Mouse (Mus musculus) embryonic facial prominence, embryonic 14.5 days (tissue): ENCODE data around the gene Pdzrn4. TPM values are rescaled to one million over a fixed set of nuclear protein-coding genes. Genes with fewer than 3 reads are reported as not detected.

Source experiments
- ATAC-seq: fragments of 200-750 bp; cut with Nextera tagmentation; 2 replicates; pipeline ENCODE4 v1.8.0; 2017; ENCODE audit warnings: low read depth, moderate number of reproducible peaks, moderate TSS enrichment
- DNase-seq: peaks from one replicate; pipeline ENCODE4 v3.0.0-alpha.2; 2015; ENCODE audit warnings: low spot score
- H3K27ac ChIP-seq: fragments of 300-500 bp; sonication (generic); replicated peaks from 2 replicates; pipeline ENCODE4 v1.5.1; 2014; ENCODE audit warnings: low read depth, mild to moderate bottlenecking, low read length, moderate library complexity
- H3K27me3 ChIP-seq: fragments of 300-500 bp; sonication (generic); replicated peaks from 2 replicates; pipeline ENCODE4 v1.6.1; 2014; ENCODE audit warnings: low read length; ENCODE audit not compliant: control insufficient read depth, insufficient read depth
- H3K36me3 ChIP-seq: fragments of 300-500 bp; sonication (generic); 2 replicates; pipeline ENCODE4 v1.6.1; 2014; ENCODE audit warnings: low read length, mixed read lengths; ENCODE audit not compliant: control insufficient read depth, insufficient read depth
- H3K4me1 ChIP-seq: fragments of 300-500 bp; sonication (generic); 2 replicates; pipeline ENCODE4 v1.6.1; 2014; ENCODE audit warnings: antibody characterized with exemption, low read length; ENCODE audit not compliant: control insufficient read depth, insufficient read depth
- H3K4me2 ChIP-seq: fragments of 300-500 bp; sonication (generic); 2 replicates; pipeline ENCODE4 v1.6.1; 2014; ENCODE audit warnings: low read depth, mild to moderate bottlenecking, low read length, moderate library complexity, mixed read lengths
- H3K4me3 ChIP-seq: fragments of 300-500 bp; sonication (generic); 2 replicates; pipeline ENCODE4 v1.5.1; 2014; ENCODE audit warnings: low read depth, mild to moderate bottlenecking, low read length
- H3K9ac ChIP-seq: fragments of 300-500 bp; sonication (generic); 2 replicates; pipeline ENCODE4 v1.6.1; 2014; ENCODE audit warnings: low read depth, mild to moderate bottlenecking, low read length, moderate library complexity, mixed read lengths
- H3K9me3 ChIP-seq: fragments of 300-500 bp; sonication (generic); 2 replicates; pipeline ENCODE4 v1.6.1; 2016; ENCODE audit warnings: low read length; ENCODE audit not compliant: control insufficient read depth
- WGBS: fragments of 180-500 bp; shearing (Covaris S2); extraction: QIAGEN DNeasy Blood & Tissue Kit; methylation state at CpG from one replicate; pipeline ENCODE4 v1.1.7; 2014; 5-methylcytosine and 5-hydroxymethylcytosine counted together
- polyA plus RNA-seq: library from polyadenylated mRNA; unstranded; fragments of >200 nt; fragmentation: Nextera tagmentation; extraction: Ambion mirVana; gene quantifications from 2 replicates; pipeline ENCODE4 v1.2.1, GENCODE M21; 2014

Pdzrn4 gene
- polyA plus RNA-seq, 1 experiment from 2014 or later = 4.3 TPM

DNA sequence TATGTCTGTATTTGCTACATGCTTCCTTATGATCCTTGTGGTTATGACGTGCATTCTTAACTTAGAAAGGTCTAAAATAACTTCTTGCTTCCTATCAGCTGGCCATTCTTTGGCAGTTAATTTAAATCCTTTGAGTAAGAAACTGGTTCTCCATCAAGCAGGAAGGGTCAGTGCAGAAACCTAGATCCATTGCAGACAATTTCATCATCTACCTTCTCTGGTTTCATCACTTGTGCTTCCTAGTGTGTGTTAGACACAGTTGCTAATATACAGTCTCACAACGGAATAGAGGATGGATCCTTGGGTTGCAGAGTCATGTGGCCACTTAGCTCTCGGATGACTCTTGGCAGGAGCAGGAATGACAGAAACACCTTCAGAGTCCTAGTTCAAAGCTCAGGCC is 397.6 kb downstream of the Pdzrn4 start:
- no peak for DNase-seq
- 81% methylated on average over 3 of the region's 3 CpGs for WGBS
- Histone ChIP-seq H3K27me3 (no peaks in the 10 kb centered on the region), H3K9ac (no peak overlapping the region), H3K4me2 (no peak overlapping the region), H3K27ac (no peak overlapping the region), H3K9me3 (no peaks in the 10 kb centered on the region), H3K4me3 (no peak overlapping the region), H3K36me3 (no peaks in the 10 kb centered on the region), H3K4me1 (no peaks in the 10 kb centered on the region)
- ATAC-seq = no peak

DNA sequence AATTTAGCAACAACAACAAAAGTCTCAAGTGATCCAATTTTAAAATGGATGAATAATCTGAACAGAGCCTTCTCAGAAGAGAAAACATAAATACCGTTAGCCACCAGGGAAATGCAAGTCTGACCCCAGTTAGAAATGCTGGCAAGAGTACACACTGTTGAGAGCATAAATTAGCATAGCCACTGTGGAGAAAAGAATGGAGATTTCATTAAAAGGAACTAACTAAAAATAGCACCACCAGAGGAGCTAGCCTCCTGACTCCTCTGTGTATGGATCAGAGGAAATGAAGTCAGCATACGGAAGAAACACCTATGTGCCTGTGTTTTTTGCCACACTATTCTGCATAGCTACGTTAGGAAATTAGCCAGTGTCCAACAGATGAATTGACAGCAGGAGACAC is 409.3 kb downstream of the Pdzrn4 start:
- no peaks in the 10 kb centered on the region for H3K27me3 ChIP-seq
- DNase-seq = no peak
- 46% methylated on average over 3 of the region's 3 CpGs for WGBS
- no peak overlapping the region for H3K27ac ChIP-seq
- no peaks in the 10 kb centered on the region for H3K36me3 ChIP-seq
- ATAC-seq = no peak
- H3K9me3 ChIP-seq = no peaks in the 10 kb centered on the region
- H3K4me3 ChIP-seq = no peak overlapping the region
- H3K4me1 ChIP-seq = no peaks in the 10 kb centered on the region
- H3K9ac ChIP-seq = no peak overlapping the region
- no peak overlapping the region for H3K4me2 ChIP-seq

DNA sequence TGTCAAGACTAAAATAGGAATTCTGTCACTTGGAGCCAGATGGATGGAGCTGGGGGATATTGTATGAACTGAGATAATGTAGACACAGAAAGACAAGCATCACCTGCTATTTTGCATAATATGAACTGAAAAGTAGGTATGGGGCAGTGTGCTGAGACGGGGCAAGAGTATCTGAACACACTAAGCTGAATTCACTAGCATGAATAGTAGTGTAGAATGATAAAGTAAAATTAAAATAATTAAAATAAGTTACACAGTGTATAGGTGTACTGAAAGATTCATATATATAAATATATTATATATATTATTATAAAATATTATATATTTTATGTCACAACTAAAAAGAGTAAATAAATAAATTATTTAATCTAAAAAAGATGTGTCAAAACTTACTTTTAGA is 409.7 kb downstream of the Pdzrn4 start:
- Histone ChIP-seq H3K4me2 (no peak overlapping the region), H3K4me1 (no peaks in the 10 kb centered on the region), H3K9ac (no peak overlapping the region), H3K27ac (no peak overlapping the region), H3K36me3 (no peaks in the 10 kb centered on the region), H3K9me3 (no peaks in the 10 kb centered on the region), H3K27me3 (no peaks in the 10 kb centered on the region), H3K4me3 (no peak overlapping the region)
- DNase-seq = no peak
- ATAC-seq = no peak
- 73% methylated on average over 1 of the region's 1 CpGs for WGBS
